Mouse (Mus musculus) embryonic facial prominence, embryonic 11.5 days (tissue): ENCODE data around the gene Timp3. TPM values are rescaled to one million over a fixed set of nuclear protein-coding genes. Genes with fewer than 3 reads are reported as not detected.
A peak's percentile ranks its signal among the peaks of the same experiment; 100 is the strongest.

Experiments
- ATAC-seq: fragments of 200-750 bp; cut with Nextera tagmentation; replicated peaks from 2 replicates; pipeline ENCODE4 v1.8.0; 2017; ENCODE audit warnings: low read depth; ENCODE audit not compliant: insufficient number of reproducible peaks, low FRiP score, low TSS enrichment
- DNase-seq: peaks from one replicate; pipeline ENCODE4 v3.0.0-alpha.2; 2015; ENCODE audit warnings: low spot score
- H3K27ac ChIP-seq: fragments of 300-500 bp; sonication (generic); replicated peaks from 2 replicates; pipeline ENCODE4 v1.5.1; 2014; ENCODE audit warnings: mild to moderate bottlenecking, low read depth, low read length, control low read depth
- H3K27me3 ChIP-seq: fragments of 300-500 bp; sonication (generic); 2 replicates; pipeline ENCODE4 v1.6.1; 2014; ENCODE audit warnings: mild to moderate bottlenecking, low read length, moderate library complexity, mixed read lengths; ENCODE audit not compliant: control insufficient read depth, insufficient read depth
- H3K36me3 ChIP-seq: fragments of 300-500 bp; sonication (generic); replicated peaks from 2 replicates; pipeline ENCODE4 v1.6.1; 2014; ENCODE audit warnings: low read depth, mild to moderate bottlenecking, low read length, moderate library complexity, mixed read lengths; ENCODE audit not compliant: control insufficient read depth, insufficient read depth
- H3K4me1 ChIP-seq: fragments of 300-500 bp; sonication (generic); 2 replicates; pipeline ENCODE4 v1.6.1; 2014; ENCODE audit warnings: low read length, mixed read lengths; ENCODE audit not compliant: control insufficient read depth, insufficient read depth
- H3K4me2 ChIP-seq: fragments of 300-500 bp; sonication (generic); 2 replicates; pipeline ENCODE4 v1.6.1; 2014; ENCODE audit warnings: low read depth, mild to moderate bottlenecking, control low read depth, low read length, moderate library complexity
- H3K4me3 ChIP-seq: fragments of 300-500 bp; sonication (generic); 2 replicates; pipeline ENCODE4 v1.5.1; 2014; ENCODE audit warnings: low read depth, low read length, control low read depth
- H3K9ac ChIP-seq: fragments of 300-500 bp; sonication (generic); replicated peaks from 2 replicates; pipeline ENCODE4 v1.6.1; 2014; ENCODE audit warnings: mild to moderate bottlenecking, control low read depth, low read length
- H3K9me3 ChIP-seq: fragments of 300-500 bp; sonication (generic); replicated peaks from 2 replicates; pipeline ENCODE4 v1.6.1; 2016; ENCODE audit warnings: mild to moderate bottlenecking, low read length, inconsistent platforms, mixed read lengths; ENCODE audit not compliant: control insufficient read depth
- WGBS: fragments of 180-500 bp; shearing (Covaris S2); extraction: QIAGEN DNeasy Blood & Tissue Kit; methylation state at CpG from one replicate; pipeline ENCODE4 v1.1.7; 2014; 5-methylcytosine and 5-hydroxymethylcytosine counted together
- polyA plus RNA-seq: library from polyadenylated mRNA; unstranded; fragments of >200 nt; fragmentation: Nextera tagmentation; extraction: Ambion mirVana; gene quantifications from 2 replicates; pipeline ENCODE4 v1.2.1, GENCODE M21; 2014

Timp3 gene
- polyA plus RNA-seq, 1 experiment from 2014 or later, result 40.0 TPM

DNA sequence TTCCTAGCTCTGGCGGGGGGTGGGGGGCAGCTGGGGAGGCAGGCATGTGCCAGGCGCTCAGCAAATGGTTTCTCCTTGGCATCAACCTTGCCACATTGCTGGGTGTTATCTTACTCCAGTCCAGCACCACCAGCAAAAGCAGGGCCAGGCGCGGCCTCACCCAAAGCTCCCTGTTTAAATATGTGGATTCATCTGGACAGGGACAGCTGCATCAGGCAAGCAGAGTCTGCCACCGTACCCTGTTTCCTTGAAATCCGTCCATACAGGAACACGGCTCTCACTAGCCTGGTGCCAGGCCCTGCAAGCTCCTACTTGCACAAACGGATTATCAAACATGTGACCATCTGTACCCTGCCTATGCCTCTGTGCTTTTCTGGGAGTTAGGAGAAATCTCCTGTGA is 21.0 kb downstream of the Timp3 start:
- Histone ChIP-seq H3K36me3 (no peaks in the 10 kb centered on the region), H3K4me3 (no peak overlapping the region), H3K27ac (no peak overlapping the region), H3K4me2 (no peak overlapping the region), H3K9me3 (no peaks in the 10 kb centered on the region), H3K9ac (no peak overlapping the region), H3K4me1 (no peaks in the 10 kb centered on the region), H3K27me3 (no peaks in the 10 kb centered on the region)
- DNase-seq, result no peak
- ATAC-seq, result no peak
- WGBS, result 77% methylated on average over 8 of the region's 8 CpGs

DNA sequence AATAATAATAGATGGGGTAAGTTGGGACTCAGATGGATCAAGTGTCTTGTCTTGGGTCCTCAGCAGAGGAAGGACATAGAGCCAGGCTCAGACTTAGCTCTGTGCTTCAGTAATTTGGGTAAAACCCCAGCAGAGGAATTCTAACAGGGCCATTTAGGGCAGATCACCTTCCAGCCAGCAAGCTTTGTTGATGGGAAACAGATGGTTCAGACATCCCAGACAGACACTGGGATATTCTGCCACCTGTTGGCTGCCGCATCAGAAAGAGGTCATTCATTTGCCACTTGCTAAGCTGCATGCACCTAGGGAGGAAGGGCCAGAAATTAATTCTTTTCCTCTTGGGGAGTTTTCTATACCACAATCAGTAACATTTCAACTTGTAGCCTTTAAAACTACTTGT is 21.8 kb downstream of the Timp3 start:
- ATAC-seq, result no peak
- H3K27me3 ChIP-seq, result no peaks in the 10 kb centered on the region
- WGBS, result 18% methylated on average over 1 of the region's 1 CpGs
- no peak overlapping the region for H3K27ac ChIP-seq
- H3K4me1 ChIP-seq, result no peaks in the 10 kb centered on the region
- peak; percentile 51 for DNase-seq
- H3K9me3 ChIP-seq, result no peaks in the 10 kb centered on the region
- no peaks in the 10 kb centered on the region for H3K36me3 ChIP-seq
- H3K4me2 ChIP-seq, result no peak overlapping the region
- H3K4me3 ChIP-seq, result no peak overlapping the region
- no peak overlapping the region for H3K9ac ChIP-seq

DNA sequence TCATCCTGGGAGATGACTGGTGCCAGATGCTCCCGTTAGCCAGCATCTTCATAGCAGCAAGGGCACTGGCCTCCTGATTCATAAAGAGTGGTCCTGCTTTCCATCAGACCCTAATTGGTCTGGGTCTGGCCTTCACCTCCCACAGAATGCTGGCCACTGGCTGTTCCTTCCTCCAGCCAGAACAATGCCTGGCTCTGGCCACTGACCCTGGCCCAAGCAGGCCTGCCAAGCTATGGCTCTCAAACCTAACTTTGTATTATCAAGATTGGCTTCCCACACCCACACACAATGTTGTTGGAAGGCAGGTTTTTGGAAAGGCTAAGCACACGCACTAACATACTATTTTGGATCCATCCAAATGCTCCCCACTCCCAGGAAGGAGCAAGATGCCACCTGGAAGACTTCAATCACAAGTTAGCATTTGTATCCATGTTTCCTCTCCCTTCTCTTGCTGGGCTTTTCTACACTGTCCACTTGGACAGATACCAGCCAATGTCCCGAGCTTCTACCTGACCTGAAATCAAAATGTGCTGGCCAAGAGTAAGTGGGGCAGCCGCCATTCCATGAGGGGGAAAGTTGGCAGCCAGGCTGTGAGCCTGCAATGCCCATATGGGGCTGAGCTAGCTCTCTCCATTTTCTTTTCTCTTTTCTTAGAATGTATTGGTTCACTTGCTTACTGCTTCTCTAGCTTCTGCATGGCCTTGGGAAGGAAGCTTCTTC is 23.3 kb downstream of the Timp3 start:
- Histone ChIP-seq H3K27me3 (no peaks in the 10 kb centered on the region), H3K36me3 (no peaks in the 10 kb centered on the region), H3K9ac (no peak overlapping the region), H3K4me3 (no peak overlapping the region), H3K9me3 (no peaks in the 10 kb centered on the region), H3K4me1 (no peaks in the 10 kb centered on the region), H3K4me2 (no peak overlapping the region), H3K27ac (no peak overlapping the region)
- 86% methylated on average over 4 of the region's 4 CpGs for WGBS
- ATAC-seq (no peak), DNase-seq (no peak)

DNA sequence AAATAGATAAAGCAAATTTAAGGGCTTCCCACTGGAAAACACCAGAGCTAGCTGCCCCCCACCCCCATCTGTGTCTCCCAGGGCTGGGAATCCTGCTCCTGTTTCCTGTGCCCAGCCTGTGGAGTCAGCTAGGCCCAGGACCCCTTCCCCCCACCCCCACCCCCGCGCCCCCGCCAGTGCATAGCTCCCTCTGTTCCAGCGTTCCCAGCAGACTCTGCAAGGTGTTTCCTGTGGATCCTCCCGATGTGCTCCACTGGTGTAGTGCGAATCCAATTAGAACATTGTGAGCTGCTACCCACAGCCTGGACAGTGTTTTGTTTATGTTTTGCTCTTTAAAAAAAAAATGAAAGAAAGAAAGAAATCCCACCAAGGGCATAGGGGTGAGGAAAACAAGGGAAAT is 25.1 kb downstream of the Timp3 start:
- Histone ChIP-seq H3K27me3 (no peaks in the 10 kb centered on the region), H3K9me3 (no peaks in the 10 kb centered on the region), H3K9ac (no peak overlapping the region), H3K4me3 (no peak overlapping the region), H3K4me1 (no peaks in the 10 kb centered on the region), H3K27ac (no peak overlapping the region), H3K4me2 (no peak overlapping the region), H3K36me3 (no peaks in the 10 kb centered on the region)
- DNase-seq (no peak), ATAC-seq (no peak)
- WGBS, result 28% methylated on average over 6 of the region's 6 CpGs

DNA sequence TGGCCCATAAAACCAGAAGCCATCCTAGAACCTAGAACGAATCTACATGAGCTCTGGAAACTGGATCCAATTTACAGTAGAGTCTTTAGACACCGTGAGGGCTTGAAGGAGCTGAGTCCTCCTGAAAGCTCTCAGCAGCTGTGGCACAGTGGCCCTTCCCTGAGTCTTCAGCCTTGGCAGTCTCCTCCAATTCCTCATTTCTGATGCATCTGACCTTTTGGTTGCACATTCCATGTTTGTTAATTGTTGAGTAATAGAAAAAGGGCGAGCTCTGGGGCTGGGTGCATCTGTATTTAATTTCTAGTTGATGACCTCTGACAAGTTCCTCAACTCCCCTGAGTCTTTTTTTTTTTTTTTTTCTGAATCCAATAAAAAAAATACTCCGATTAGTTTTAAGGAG is 28.0 kb downstream of the Timp3 start:
- Histone ChIP-seq H3K27me3 (no peaks in the 10 kb centered on the region), H3K4me2 (no peak overlapping the region), H3K27ac (no peak overlapping the region), H3K4me3 (no peak overlapping the region), H3K4me1 (no peaks in the 10 kb centered on the region; the same call in 1 of the 2 replicates), H3K9ac (no peak overlapping the region), H3K9me3 (no peaks in the 10 kb centered on the region), H3K36me3 (no peaks in the 10 kb centered on the region)
- DNase-seq (no peak), ATAC-seq (no peak)
- 53% methylated on average over 4 of the region's 4 CpGs for WGBS

DNA sequence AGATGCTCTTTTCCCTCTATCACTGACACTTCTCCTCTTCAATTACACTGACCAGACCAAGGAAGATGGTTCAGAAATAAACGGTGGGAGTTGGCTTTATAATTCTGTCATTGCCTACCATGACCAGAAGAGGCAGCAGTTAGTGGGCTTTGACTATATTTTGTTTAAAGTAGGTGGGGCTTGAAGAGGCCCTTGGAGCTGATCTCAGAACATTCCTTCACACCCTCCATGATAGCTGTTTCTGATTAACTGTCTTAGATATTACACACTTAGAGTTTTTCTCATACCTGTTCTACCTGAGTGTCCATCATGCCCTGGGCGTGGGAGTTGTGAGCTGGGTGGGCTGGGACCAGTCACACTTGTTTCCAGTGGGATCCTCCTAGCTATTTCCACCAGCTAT is 28.5 kb downstream of the Timp3 start:
- no peak overlapping the region for H3K4me3 ChIP-seq
- 82% methylated on average over 2 of the region's 2 CpGs for WGBS
- no peaks in the 10 kb centered on the region for H3K9me3 ChIP-seq
- no peak for DNase-seq
- no peak overlapping the region for H3K4me2 ChIP-seq
- ATAC-seq, result no peak
- no peak overlapping the region for H3K27ac ChIP-seq
- no peak overlapping the region for H3K9ac ChIP-seq
- no peaks in the 10 kb centered on the region for H3K36me3 ChIP-seq
- no peaks in the 10 kb centered on the region for H3K27me3 ChIP-seq
- no peaks in the 10 kb centered on the region; the same call in 1 of the 2 replicates for H3K4me1 ChIP-seq

DNA sequence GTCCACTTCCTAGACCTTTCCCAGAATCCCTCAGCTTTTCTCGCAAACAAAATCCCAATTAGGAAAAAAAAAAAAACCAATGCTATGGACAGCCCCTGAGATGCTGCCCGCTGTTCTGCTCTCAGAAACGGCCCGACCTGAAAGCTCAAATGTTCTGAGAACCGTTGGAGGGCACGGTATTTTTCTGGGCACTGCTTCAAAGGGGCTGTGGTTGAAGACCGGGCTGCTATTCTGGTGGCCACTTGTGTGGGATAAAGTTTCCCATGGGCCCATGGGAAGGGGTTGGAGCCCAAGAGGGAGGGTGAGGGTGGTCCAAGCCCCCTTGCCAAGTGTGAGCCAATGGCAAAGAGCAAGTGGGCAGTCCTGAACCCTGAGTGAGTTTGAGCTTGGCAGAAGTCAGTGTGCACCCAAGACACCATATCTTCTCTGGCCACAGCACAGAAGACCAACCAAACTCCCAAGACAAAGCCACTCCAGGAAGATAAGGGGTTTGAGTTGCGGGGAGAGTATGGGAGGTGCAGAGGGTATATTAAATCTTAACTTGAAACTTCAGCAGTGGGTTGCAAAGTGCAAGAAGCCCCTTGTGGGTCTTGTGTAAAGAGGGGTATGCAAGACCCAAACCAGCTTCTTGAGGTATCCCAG is 29.2 kb downstream of the Timp3 start:
- 91% methylated on average over 8 of the region's 8 CpGs for WGBS
- no peak overlapping the region for H3K27ac ChIP-seq
- H3K9me3 ChIP-seq, result no peaks in the 10 kb centered on the region
- H3K4me1 ChIP-seq, result no peaks in the 10 kb centered on the region; the same call in 1 of the 2 replicates
- H3K27me3 ChIP-seq, result no peaks in the 10 kb centered on the region
- no peak overlapping the region for H3K4me3 ChIP-seq
- DNase-seq, result no peak
- H3K4me2 ChIP-seq, result no peak overlapping the region
- no peak overlapping the region for H3K9ac ChIP-seq
- ATAC-seq, result no peak
- no peaks in the 10 kb centered on the region for H3K36me3 ChIP-seq

DNA sequence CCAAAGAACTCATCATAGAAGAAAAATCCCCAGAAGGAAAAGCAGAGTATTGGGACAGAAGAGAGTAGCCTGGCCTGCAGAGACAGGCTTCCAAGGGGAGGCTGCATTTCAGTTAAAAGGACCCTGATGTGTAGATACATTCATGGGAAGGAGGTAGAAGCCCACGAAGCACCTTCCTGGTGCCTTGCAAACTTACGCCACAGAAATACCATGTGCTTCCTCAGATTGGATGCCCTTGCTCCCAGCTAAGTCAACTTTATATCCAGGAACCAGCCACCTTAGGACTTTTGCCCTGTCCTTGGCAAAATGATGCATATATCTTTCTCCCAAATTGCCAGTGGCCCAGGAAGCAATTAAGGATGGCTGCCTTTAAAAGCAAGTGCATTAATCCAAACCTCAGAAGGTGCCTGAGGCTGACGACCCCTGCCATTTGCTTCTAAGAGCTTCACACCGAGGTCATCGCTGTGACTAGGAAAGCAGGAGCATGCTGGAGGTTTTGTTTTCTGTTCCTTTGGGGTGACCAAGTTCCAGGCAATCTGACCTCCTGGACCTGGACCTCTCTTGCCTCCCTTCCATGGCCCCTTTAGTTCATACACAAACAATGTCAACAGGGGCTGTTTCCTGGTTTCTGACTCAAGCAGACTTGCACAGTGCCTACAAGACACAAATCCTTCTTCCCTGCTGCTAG is 31.0 kb downstream of the Timp3 start:
- Histone ChIP-seq H3K4me3 (no peak overlapping the region), H3K36me3 (no peaks in the 10 kb centered on the region), H3K9me3 (no peaks in the 10 kb centered on the region), H3K4me2 (no peak overlapping the region), H3K27me3 (no peaks in the 10 kb centered on the region), H3K27ac (no peak overlapping the region), H3K9ac (no peak overlapping the region), H3K4me1 (no peaks in the 10 kb centered on the region; the same call in 1 of the 2 replicates)
- ATAC-seq (no peak), DNase-seq (no peak)
- 44% methylated on average over 5 of the region's 5 CpGs for WGBS
